Mouse (Mus musculus) neural tube, embryonic 12.5 days (tissue): ENCODE measurements around the gene Lrfn2. TPM values are rescaled to one million over a fixed set of nuclear protein-coding genes. Genes with fewer than 3 reads are reported as not detected.

ENCODE experiments used
- ATAC-seq: fragments of 200-750 bp; cut with Nextera tagmentation; 2 replicates; pipeline ENCODE4 v1.8.0; 2017; ENCODE audit warnings: low read depth, mild to moderate bottlenecking, moderate TSS enrichment, moderate library complexity; ENCODE audit not compliant: low FRiP score
- H3K27ac ChIP-seq: fragments of 300-500 bp; sonication (generic); 2 replicates; pipeline ENCODE4 v1.5.1; 2016
- H3K27me3 ChIP-seq: fragments of 300-500 bp; sonication (generic); replicated peaks from 2 replicates; pipeline ENCODE4 v1.6.1; 2016; ENCODE audit warnings: mild to moderate bottlenecking
- H3K36me3 ChIP-seq: fragments of 300-500 bp; sonication (generic); 2 replicates; pipeline ENCODE4 v1.6.1; 2016; ENCODE audit warnings: mild to moderate bottlenecking
- H3K4me1 ChIP-seq: fragments of 300-500 bp; sonication (generic); 2 replicates; pipeline ENCODE4 v1.6.1; 2016
- H3K4me2 ChIP-seq: fragments of 300-500 bp; sonication (generic); replicated peaks from 2 replicates; pipeline ENCODE4 v1.6.1; 2016; ENCODE audit warnings: mild to moderate bottlenecking
- H3K4me3 ChIP-seq: fragments of 300-500 bp; sonication (generic); 2 replicates; pipeline ENCODE4 v1.5.1; 2016
- H3K9ac ChIP-seq: fragments of 300-500 bp; sonication (generic); 2 replicates; pipeline ENCODE4 v1.6.1; 2016; ENCODE audit warnings: mild to moderate bottlenecking
- H3K9me3 ChIP-seq: fragments of 300-500 bp; sonication (generic); 2 replicates; pipeline ENCODE4 v1.6.1; 2016; ENCODE audit warnings: mild to moderate bottlenecking
- WGBS: fragments of 180-500 bp; shearing (Covaris S2); methylation state at CpG from one replicate; pipeline ENCODE4 v1.1.7; 2016; 5-methylcytosine and 5-hydroxymethylcytosine counted together
- polyA plus RNA-seq: library from polyadenylated mRNA; unstranded; fragments of >200 nt; fragmentation: Nextera tagmentation; extraction: Ambion mirVana; gene quantifications from 2 replicates; pipeline ENCODE4 v1.2.1, GENCODE M21; 2016

Gene Lrfn2
- polyA plus RNA-seq, 1 experiment from 2014 or later: 3.8 TPM

DNA sequence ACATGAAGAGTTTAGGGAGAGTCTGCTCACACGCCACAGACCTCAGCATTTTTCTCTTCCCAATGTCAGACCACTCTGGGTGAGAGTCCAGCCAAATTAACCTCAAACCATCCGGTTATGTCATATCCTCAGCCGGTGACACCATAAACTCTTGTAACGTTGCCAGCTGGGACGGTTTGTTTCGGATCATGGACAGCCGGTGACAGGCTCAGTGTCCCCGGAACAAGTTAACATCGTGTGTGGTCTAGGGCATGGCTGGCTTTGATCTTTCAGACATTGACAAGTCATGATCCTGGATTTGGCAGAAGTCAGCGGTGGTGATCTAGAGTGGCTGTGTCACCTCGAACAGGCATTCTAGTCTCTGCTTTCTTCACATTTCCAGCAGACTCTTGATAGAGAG is 119.1 kb downstream of the Lrfn2 start:
- Histone ChIP-seq H3K4me1 (no peaks in the 10 kb centered on the region), H3K4me2 (no peak overlapping the region), H3K27ac (no peak overlapping the region), H3K9me3 (no peaks in the 10 kb centered on the region), H3K9ac (no peak overlapping the region), H3K4me3 (no peak overlapping the region), H3K27me3 (no peaks in the 10 kb centered on the region), H3K36me3 (no peaks in the 10 kb centered on the region)
- WGBS: 90% methylated on average over 11 of the region's 11 CpGs
- no peak for ATAC-seq

DNA sequence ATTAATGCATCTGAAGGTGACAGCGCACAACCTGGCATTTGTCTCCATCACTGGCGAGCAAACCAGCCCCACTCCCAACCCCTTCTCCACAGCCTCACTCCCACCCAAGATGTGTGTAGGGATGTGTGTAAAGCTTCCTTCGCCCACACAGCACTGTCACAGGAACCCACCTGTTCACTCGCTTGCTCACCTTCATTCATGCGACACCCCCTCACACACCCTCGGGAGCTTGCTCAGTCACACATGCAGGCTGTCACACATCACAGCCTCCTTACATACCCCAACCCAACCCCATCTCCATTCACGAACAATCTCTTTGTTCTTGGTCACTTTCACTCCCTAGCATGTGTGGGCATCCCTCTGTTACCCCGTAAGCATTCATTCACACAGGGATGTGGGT is 129.0 kb downstream of the Lrfn2 start:
- Histone ChIP-seq H3K4me1 (peaks cover 14% of the 10 kb centered on the region), H3K9ac (no peak overlapping the region), H3K27ac (no peak overlapping the region), H3K4me2 (no peak overlapping the region), H3K4me3 (no peak overlapping the region), H3K36me3 (no peaks in the 10 kb centered on the region), H3K9me3 (no peaks in the 10 kb centered on the region), H3K27me3 (no peaks in the 10 kb centered on the region)
- 90% methylated on average over 8 of the region's 8 CpGs for WGBS
- no peak for ATAC-seq

DNA sequence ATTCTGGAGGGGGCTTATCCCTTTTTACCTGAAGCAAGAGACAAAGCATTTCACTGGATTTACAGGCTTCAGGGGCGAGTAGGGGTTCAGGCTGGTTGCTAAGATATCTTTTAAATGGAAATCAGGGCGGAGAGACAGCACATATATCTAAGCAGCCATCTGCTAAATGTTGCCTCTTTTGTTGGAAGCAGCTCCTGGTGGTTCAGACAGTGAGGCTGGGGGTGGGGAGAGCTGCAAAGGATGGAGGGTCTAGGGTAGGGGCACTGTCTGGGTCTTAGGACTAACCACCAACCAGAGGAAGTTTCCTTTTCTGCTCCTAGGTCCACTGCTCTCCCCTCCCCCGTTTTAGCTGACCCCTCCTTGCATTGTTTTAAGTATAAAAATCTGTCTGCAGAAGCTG is 131.6 kb downstream of the Lrfn2 start:
- no peak overlapping the region for H3K4me3 ChIP-seq
- H3K4me2 ChIP-seq: no peak overlapping the region
- no peaks in the 10 kb centered on the region for H3K9me3 ChIP-seq
- no peaks in the 10 kb centered on the region for H3K27me3 ChIP-seq
- no peak overlapping the region for H3K9ac ChIP-seq
- no peak overlapping the region for H3K27ac ChIP-seq
- H3K4me1 ChIP-seq: peaks cover 14% of the 10 kb centered on the region
- WGBS: 18% methylated on average over 3 of the region's 3 CpGs
- ATAC-seq: peak; percentile 78
- H3K36me3 ChIP-seq: no peaks in the 10 kb centered on the region

DNA sequence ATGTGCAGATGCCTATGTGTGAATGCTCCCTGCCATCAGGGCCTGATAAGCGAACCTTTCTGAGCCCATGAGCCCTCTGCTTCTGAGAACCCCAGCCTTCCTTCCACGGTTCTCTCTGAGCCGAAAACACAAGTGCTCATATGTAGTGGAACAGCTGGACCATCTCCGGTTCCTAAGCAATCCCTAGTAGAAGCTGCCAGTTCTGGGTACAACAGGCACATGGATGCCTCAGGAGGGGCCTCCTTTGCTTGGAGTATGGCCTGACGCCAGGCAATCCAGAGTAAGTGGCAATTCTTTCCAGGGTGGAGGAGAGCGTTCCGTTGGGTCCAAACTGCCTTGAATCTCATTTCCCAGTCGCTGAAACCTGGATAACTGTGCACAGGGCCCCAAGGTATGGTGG is 132.3 kb downstream of the Lrfn2 start:
- Histone ChIP-seq H3K9ac (no peak overlapping the region), H3K36me3 (no peaks in the 10 kb centered on the region), H3K4me3 (no peak overlapping the region), H3K4me1 (peaks cover 14% of the 10 kb centered on the region), H3K27me3 (no peaks in the 10 kb centered on the region), H3K4me2 (no peak overlapping the region), H3K27ac (no peak overlapping the region), H3K9me3 (no peaks in the 10 kb centered on the region)
- WGBS: 89% methylated on average over 8 of the region's 8 CpGs
- no peak for ATAC-seq

DNA sequence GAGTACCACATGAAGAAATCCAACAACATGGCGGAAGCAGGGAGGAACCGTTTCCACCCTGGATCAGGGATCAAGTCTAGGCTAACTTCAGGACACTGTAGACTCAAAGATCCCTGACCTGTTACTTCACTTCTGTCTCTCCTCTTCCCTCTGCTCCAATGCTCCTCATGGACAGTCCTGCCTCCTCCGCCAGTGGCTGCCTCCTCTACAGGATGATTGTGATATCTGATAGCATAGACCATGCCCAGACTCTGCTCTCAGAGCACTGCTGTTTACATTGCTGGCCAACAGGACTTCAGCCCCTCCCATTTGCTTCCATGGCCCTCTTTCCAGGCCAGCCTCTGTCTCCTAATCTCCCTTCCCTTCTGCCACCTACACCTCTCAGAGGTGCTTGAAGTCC is 132.9 kb downstream of the Lrfn2 start:
- Histone ChIP-seq H3K4me2 (no peak overlapping the region), H3K9ac (no peak overlapping the region), H3K9me3 (no peaks in the 10 kb centered on the region), H3K36me3 (no peaks in the 10 kb centered on the region), H3K27ac (no peak overlapping the region), H3K4me1 (peaks cover 14% of the 10 kb centered on the region), H3K4me3 (no peak overlapping the region), H3K27me3 (no peaks in the 10 kb centered on the region)
- ATAC-seq: no peak
- WGBS: 95% methylated on average over 3 of the region's 3 CpGs

DNA sequence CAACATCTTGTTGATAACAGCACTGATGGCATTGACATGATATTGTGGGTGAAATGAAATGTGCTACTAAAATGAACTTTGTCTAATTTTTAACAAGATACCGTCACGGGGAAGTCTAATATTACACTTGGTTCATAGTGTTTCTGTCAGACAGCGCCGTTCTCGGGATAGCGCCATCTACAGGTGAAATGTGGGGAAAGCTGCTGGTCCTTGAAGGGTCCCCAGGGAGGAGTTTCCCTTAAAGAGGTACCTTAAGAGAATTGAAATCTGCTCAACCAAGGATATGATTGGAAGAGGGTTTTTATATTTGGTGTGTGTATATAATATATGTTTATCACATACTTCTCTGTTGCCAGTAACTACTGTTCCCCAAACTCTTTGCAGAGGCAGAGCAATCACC is 134.6 kb downstream of the Lrfn2 start:
- ATAC-seq: no peak
- Histone ChIP-seq H3K27ac (no peak overlapping the region), H3K4me1 (peaks cover 14% of the 10 kb centered on the region), H3K9me3 (no peaks in the 10 kb centered on the region), H3K27me3 (no peaks in the 10 kb centered on the region), H3K9ac (no peak overlapping the region), H3K36me3 (no peaks in the 10 kb centered on the region), H3K4me2 (no peak overlapping the region), H3K4me3 (no peak overlapping the region)
- WGBS: 64% methylated on average over 6 of the region's 6 CpGs

DNA sequence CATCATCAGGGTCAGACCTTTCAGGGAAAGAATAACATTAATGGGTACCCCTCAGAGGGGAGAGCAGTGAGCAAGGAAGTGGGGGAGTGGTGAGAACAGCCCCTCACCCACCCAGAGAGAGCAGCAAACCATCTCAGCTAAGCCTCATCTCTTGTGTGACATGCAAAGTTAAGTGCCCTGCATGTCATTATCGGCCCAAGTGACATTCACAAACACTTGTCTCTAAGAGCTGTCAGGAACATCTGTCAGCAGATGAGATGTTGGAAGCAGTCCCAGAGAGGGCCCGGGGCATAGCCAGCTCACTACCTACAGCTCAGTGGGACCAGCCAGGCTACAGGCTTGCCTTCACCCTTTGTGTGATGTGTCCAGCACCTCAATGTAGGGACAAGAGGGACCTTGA is 146.0 kb downstream of the Lrfn2 start:
- WGBS: 62% methylated on average over 2 of the region's 2 CpGs
- no peak for ATAC-seq

DNA sequence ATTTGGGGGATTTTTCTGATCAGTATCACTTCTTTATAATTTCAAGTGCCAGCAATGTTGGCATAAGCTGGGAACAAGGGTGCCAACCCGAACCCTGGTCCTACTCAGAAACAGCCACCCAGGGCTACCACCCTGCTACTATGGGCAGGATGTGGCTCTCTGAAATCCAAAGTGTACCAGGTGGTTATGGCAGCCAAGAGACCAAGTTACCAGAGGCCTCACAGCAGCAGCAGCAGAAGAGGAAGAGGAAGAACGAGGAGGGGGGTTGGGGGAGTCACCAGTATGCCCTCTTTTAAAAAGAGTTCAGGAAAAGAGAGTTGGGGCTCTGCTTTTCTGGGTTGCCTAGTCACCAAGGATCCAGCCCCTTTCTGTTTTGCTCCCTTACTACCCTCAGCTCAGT is 147.5 kb downstream of the Lrfn2 start:
- ATAC-seq: no peak

More for the DNA sequence above, 146.0 kb downstream of the Lrfn2 start:
- Histone ChIP-seq H3K4me3 (no peak overlapping the region), H3K4me2 (no peak overlapping the region), H3K4me1 (no peaks in the 10 kb centered on the region), H3K9me3 (no peaks in the 10 kb centered on the region), H3K36me3 (no peaks in the 10 kb centered on the region), H3K9ac (no peak overlapping the region), H3K27ac (no peak overlapping the region), H3K27me3 (no peaks in the 10 kb centered on the region)

DNA sequence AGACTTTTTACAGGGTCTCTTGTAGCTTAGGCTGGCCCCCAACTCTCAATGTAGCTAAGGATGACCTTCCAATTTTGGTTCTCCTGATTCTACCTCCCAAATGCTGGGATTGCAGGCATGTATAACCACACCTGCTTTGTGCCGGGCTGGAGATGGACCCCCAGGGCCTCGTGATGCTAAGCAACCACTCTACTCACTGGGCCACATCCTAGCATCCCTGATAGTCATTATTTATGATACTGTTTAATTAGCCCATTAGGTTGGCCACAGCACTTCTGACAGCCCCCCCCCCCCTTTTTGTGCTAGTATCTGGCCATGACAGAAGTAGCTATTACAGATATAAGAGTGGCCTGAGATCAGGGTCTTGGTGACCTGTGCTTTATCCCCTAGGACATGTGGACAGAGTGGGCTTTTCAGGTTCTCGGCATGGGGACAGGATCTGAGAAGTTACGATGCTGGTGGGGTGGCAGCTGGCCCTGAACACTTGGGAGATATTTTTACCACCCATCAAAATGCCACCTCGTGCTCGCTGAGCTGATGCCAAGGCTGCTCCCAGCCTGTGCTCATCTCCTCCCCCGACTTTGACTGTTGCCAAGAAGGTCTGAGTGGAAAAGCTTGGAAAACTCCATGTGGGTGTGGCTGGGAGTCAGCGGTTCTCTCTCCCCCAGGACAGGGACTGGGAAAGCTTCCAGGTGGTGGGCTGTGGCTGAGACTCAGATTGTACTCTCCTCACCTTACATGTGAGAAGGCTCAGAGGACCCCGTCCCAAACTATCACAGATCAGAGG is 151.6 kb downstream of the Lrfn2 start:
- Histone ChIP-seq H3K9me3 (no peaks in the 10 kb centered on the region), H3K4me1 (no peaks in the 10 kb centered on the region), H3K27ac (no peak overlapping the region), H3K36me3 (no peaks in the 10 kb centered on the region), H3K27me3 (no peaks in the 10 kb centered on the region), H3K4me2 (no peak overlapping the region), H3K9ac (no peak overlapping the region), H3K4me3 (no peak overlapping the region)
- 70% methylated on average over 9 of the region's 9 CpGs for WGBS
- no peak for ATAC-seq

More for the DNA sequence above, 147.5 kb downstream of the Lrfn2 start:
- Histone ChIP-seq H3K4me3 (no peak overlapping the region), H3K27ac (no peak overlapping the region), H3K4me2 (no peak overlapping the region), H3K27me3 (no peaks in the 10 kb centered on the region), H3K4me1 (no peaks in the 10 kb centered on the region), H3K36me3 (no peaks in the 10 kb centered on the region), H3K9ac (no peak overlapping the region), H3K9me3 (no peaks in the 10 kb centered on the region)
- WGBS: 63% methylated on average over 2 of the region's 2 CpGs

DNA sequence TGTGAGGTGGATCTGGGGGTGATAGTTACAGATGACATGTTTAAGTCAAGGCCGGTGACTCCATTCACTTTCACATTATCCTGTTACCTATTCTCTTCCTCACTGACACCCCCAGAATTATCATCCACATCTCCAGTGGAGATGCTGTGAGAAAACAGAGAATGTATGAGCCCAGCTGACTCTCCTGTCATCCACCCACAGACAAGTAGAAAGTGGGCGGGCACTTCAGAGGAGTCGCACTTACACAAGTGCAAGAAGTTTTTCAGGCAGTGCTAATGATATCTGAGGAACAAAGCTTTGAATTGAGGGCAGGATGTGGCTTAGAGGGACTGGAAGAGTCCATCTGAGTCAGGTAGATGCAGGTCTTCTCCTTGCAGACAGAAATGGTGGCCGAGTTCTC is 152.9 kb downstream of the Lrfn2 start:
- H3K9ac ChIP-seq: no peak overlapping the region
- no peaks in the 10 kb centered on the region for H3K9me3 ChIP-seq
- no peak overlapping the region for H3K27ac ChIP-seq
- H3K4me2 ChIP-seq: no peak overlapping the region
- H3K36me3 ChIP-seq: no peaks in the 10 kb centered on the region
- no peaks in the 10 kb centered on the region for H3K4me1 ChIP-seq
- H3K4me3 ChIP-seq: no peak overlapping the region
- no peaks in the 10 kb centered on the region for H3K27me3 ChIP-seq
- 94% methylated on average over 4 of the region's 4 CpGs for WGBS
- no peak for ATAC-seq

DNA sequence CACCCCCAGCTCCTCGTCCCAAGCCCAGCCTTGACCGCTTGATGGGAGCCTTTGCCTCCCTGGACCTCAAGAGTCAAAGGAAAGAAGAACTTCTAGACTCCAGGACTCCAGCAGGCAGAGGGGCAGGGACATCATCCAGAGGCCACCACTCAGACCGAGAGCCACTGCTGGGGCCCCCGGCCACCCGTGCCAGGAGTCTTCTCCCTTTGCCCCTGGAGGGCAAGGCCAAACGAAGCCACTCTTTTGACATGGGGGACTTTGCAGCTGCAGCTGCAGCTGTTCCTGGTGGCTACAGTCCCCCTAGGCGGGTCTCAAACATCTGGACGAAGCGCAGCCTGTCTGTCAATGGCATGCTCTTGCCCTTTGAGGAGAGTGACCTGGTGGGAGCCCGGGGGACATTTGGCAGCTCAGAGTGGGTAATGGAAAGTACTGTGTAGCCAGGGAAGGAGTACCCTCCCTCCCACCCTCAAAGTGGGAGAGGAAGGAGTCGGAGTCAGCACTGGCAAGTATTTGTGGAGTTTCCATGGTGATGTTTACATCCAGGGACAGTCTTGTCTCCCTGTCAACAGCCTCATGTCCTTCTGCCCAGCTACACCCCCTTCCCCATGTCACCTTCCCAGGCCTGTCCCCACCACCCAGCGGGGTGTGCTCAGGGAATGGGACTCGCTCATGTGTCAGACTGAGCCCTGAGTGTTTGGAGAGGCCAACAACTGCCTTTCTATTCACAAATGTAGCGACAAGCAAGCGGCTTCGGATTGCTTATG is 164.8 kb downstream of the Lrfn2 start:
- Histone ChIP-seq H3K9ac (no peak overlapping the region), H3K4me2 (no peak overlapping the region), H3K4me1 (no peaks in the 10 kb centered on the region), H3K9me3 (no peaks in the 10 kb centered on the region), H3K36me3 (no peaks in the 10 kb centered on the region), H3K27ac (no peak overlapping the region), H3K27me3 (no peaks in the 10 kb centered on the region), H3K4me3 (no peak overlapping the region)
- WGBS: 81% methylated on average over 16 of the region's 16 CpGs
- no peak for ATAC-seq

DNA sequence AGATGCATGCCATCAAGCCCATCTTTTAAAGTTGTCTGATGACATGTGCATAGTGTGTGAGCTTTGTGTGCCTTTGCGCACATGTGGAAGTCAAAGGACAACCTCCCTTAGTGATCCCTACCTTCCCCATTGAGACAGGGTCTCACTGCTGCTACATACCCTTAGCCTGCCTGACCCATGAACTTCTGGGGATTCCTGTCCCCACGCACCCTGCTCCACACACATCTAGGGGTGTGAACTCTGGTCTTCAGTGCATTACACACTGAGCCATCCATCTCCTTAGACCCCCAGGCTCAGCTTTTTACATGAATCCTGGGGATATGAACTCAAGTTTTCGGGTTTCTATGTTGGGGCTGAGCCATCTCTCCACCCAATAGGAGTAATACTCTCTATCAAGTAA is 179.2 kb downstream of the Lrfn2 start:
- H3K27ac ChIP-seq: no peak overlapping the region

DNA sequence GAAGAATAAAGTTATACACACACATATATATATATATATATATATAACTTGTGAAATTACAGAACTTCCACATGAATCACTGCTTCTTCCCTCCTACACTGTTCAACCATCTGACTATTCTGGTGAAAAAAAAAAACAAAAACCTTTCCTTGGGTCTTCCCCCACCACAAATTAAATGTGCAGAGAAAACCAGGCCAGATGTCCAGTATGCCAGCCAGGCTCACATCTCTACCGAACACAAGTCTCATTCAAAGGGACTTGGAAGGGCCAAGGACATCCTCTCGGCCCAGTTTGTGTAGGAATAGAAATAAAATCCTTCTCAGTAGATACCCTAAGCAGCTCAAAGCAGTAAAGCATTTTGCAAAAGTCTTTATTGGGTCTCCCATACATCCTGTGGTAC is 179.7 kb downstream of the Lrfn2 start:
- no peak overlapping the region for H3K4me2 ChIP-seq
- H3K27me3 ChIP-seq: no peaks in the 10 kb centered on the region
- no peak overlapping the region for H3K27ac ChIP-seq
- WGBS: 92% methylated on average over 2 of the region's 2 CpGs
- H3K9me3 ChIP-seq: no peaks in the 10 kb centered on the region
- no peaks in the 10 kb centered on the region for H3K4me1 ChIP-seq
- no peak for ATAC-seq
- no peak overlapping the region for H3K9ac ChIP-seq
- no peak overlapping the region for H3K4me3 ChIP-seq
- H3K36me3 ChIP-seq: no peaks in the 10 kb centered on the region

More for the DNA sequence above, 179.2 kb downstream of the Lrfn2 start:
- no peaks in the 10 kb centered on the region for H3K36me3 ChIP-seq
- no peak overlapping the region for H3K9ac ChIP-seq
- 93% methylated on average over 3 of the region's 3 CpGs for WGBS
- H3K9me3 ChIP-seq: no peaks in the 10 kb centered on the region
- ATAC-seq: no peak
- H3K4me1 ChIP-seq: no peaks in the 10 kb centered on the region
- no peaks in the 10 kb centered on the region for H3K27me3 ChIP-seq
- no peak overlapping the region for H3K4me3 ChIP-seq
- H3K4me2 ChIP-seq: no peak overlapping the region
